Mouse (Mus musculus): ENCODE measurements at regions not wholly inside any gene's neighbourhood (a gene's known extent, or its start where the extent isn't known, plus 50 kb on each side); places are given as distances from the start of the nearest gene placed in this dataset.

DNA sequence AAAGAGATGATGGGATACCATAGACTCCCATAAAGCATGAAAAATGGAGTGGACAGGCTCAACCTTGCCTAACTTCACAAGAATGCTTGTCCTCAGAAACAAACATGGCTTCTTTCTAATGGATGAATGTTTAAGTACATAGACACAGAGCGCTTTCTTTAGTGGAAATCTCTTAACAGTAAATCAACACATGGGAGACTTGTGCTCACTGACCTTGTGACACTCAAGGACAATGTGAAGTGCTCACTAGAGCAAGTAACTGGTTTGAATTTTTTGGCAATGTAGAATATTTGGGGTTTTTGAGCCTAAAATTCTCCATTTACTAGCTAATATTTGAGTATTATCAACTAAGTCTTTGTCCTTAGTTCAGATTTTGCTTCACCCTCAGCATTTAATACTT is 88.0 kb downstream of the Tent5c start:
- H3K36me3 ChIP-seq: no peaks in the 10 kb centered on the region
- WGBS: 93% methylated on average over 1 of the region's 1 CpGs
- H3K4me3 ChIP-seq: no peak overlapping the region
- H3K4me2 ChIP-seq (replicated peaks): no peak overlapping the region
- no peaks in the 10 kb centered on the region for H3K27me3 ChIP-seq
- no peak overlapping the region for H3K9ac ChIP-seq (replicated peaks)
- H3K4me1 ChIP-seq: no peaks in the 10 kb centered on the region
- H3K27ac ChIP-seq (replicated peaks): no peak overlapping the region
- H3K9me3 ChIP-seq: no peaks in the 10 kb centered on the region
- ATAC-seq (replicated peaks): no peak

DNA sequence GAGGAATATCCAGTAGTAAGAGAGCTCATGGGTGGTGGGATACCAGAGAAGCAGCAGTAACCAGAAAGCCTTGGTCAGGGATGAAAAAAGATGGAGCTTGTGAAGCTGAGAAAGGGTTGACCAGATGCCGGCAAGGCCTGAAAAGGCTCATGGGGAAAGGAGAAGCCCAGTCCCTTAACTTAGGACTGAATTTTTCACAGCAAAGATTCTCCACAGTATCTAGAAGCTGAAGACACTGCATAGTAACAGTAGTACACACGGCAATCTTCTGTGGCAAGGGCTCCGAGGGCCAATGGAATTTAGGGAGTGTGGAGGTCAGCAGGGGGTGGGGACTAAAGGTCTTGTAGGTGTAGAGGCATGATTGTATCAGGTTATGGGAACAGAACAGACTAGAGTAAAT is 91.6 kb downstream of the Tent5c start:
- Histone ChIP-seq H3K4me3 (no peak overlapping the region), H3K27ac (replicated peaks) (no peak overlapping the region), H3K27me3 (no peaks in the 10 kb centered on the region), H3K9me3 (no peaks in the 10 kb centered on the region), H3K36me3 (no peaks in the 10 kb centered on the region), H3K9ac (replicated peaks) (no peak overlapping the region), H3K4me2 (replicated peaks) (no peak overlapping the region), H3K4me1 (no peaks in the 10 kb centered on the region)
- 88% methylated on average over 3 of the region's 3 CpGs for WGBS
- ATAC-seq (replicated peaks): no peak

DNA sequence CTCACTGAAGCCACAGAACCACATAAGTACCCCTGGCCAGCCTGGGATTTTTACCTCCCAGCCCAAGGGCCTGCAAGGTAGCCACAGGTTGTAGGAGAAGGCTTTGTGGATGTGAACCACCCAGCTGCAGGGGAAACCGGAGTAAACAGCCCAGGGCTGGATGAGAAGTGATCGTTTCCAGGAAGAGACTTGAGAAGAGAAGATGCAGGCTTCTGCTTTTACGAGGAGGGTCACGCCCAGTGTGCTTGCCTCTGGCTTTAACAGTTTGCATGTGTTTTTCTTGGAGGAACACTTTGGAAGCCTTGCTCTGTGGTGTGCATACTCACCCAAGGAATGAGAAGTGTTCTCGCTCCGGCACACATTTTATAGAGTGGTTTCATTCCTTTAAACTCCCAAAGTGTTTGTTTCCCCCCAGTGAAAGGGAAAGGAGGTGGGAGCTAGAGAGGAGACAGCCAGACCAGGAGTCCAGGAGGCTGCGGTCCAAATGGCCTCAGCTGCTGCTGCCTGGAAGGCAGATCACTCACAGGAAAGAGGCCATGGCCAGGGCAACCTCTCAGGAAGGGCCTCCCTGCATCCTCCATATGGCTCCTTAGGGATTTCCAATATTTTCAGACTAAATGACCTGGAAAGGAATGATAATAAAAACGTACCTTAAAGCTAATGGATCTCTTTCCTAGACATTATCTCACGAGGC is 94.1 kb downstream of the Tent5c start:
- ATAC-seq (replicated peaks): no peak
- Histone ChIP-seq H3K4me1 (no peaks in the 10 kb centered on the region), H3K9me3 (no peaks in the 10 kb centered on the region), H3K9ac (replicated peaks) (no peak overlapping the region), H3K27me3 (no peaks in the 10 kb centered on the region), H3K27ac (replicated peaks) (no peak overlapping the region), H3K4me2 (replicated peaks) (no peak overlapping the region), H3K4me3 (no peak overlapping the region), H3K36me3 (no peaks in the 10 kb centered on the region)
- WGBS: 83% methylated on average over 9 of the region's 9 CpGs

DNA sequence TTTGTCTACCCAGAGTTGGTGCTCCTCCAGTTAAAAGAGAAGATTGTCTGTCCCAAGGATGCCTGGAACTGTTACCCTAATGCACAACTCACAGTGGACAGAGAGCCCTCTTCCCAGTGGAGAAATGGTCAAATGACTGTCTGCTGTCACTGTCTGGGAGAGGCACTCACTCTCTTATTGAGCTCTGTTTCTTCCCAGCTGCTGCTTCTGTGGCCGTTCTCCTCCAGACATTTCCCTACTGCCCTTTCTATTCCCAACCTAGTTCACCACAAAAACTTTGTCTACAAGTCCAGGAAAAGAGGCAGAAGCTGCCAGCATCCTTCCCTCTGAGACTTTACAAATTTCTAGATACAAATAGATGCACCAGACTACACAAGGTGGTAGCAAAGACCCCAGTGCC is 95.2 kb downstream of the Tent5c start:
- ATAC-seq (replicated peaks): no peak
- Histone ChIP-seq H3K36me3 (no peaks in the 10 kb centered on the region), H3K27me3 (no peaks in the 10 kb centered on the region), H3K9me3 (no peaks in the 10 kb centered on the region), H3K4me3 (no peak overlapping the region), H3K27ac (replicated peaks) (no peak overlapping the region), H3K4me1 (no peaks in the 10 kb centered on the region), H3K4me2 (replicated peaks) (no peak overlapping the region), H3K9ac (replicated peaks) (no peak overlapping the region)
- WGBS: 83% methylated on average over 1 of the region's 1 CpGs

DNA sequence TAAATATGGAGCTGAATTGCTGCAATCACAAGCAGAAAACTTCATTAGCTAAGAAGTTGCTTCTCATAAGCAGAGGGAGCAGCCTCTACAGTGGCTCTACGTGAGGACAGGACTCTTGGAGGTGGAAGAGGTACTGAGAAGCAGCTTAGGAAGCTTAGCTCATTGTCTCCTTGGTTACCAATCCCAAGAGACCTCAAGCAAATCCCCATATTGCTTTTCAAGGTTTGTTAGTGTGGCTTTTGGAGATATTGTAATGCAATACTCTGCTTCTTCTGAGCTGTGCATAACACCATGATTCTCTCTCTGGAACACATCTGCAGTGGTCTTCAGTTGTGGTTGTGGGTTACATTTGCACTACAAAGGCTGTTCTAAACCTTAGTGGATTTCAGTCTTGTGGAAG is 106.9 kb downstream of the Tent5c start:
- ATAC-seq (replicated peaks): no peak
- Histone ChIP-seq H3K27me3 (no peaks in the 10 kb centered on the region), H3K27ac (replicated peaks) (no peak overlapping the region), H3K36me3 (no peaks in the 10 kb centered on the region), H3K9ac (replicated peaks) (no peak overlapping the region), H3K4me2 (replicated peaks) (no peak overlapping the region), H3K4me3 (no peak overlapping the region), H3K9me3 (no peaks in the 10 kb centered on the region), H3K4me1 (no peaks in the 10 kb centered on the region)
- 55% methylated on average over 1 of the region's 1 CpGs for WGBS

DNA sequence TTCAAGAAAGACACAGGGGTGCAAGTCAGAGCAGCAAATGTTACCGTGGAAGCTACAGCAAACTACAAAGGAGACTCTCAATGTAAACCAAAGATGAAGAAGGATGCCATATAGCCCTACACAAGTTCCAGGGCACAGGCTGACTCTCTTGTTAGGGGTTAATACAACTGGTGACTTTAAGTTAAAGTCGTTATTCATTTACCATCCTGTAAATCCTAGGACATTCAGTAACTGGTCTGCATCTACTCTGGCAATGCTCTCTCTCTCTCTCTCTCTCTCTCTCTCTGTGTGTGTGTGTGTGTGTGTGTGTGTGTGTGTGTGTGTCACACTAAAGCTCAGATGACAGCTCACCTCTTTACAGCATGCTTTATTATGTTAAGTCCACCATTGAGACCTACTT is 107.8 kb downstream of the Tent5c start:
- H3K4me2 ChIP-seq (replicated peaks): no peak overlapping the region
- no peak overlapping the region for H3K27ac ChIP-seq (replicated peaks)
- no peak overlapping the region for H3K4me3 ChIP-seq
- 78% methylated on average over 2 of the region's 2 CpGs for WGBS
- no peaks in the 10 kb centered on the region for H3K9me3 ChIP-seq
- no peaks in the 10 kb centered on the region for H3K4me1 ChIP-seq
- no peak overlapping the region for H3K9ac ChIP-seq (replicated peaks)
- no peaks in the 10 kb centered on the region for H3K27me3 ChIP-seq
- ATAC-seq (replicated peaks): no peak
- H3K36me3 ChIP-seq: no peaks in the 10 kb centered on the region

DNA sequence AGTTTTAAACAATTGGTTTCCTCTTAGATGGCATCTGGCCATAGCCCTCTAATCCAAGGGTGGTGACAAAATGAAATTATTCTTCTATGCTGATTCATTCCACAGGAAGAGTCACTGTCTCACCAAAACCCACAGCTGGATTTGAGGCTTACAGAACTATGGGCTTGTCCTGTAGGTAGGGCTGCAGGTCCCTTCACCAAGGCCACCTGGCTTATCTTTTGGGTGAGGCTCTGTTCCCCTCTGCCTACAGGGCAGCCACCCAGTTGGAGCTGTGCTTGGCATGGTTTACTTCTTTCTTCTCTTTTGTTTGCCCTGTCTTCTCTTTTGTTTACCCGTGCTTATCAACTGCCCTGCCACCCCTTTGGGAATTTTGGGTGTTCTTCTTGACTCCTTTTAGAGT is 113.0 kb downstream of the Tent5c start:
- WGBS: 86% methylated on average over 1 of the region's 1 CpGs
- no peak for ATAC-seq (replicated peaks)
- Histone ChIP-seq H3K9ac (replicated peaks) (no peak overlapping the region), H3K27ac (replicated peaks) (no peak overlapping the region), H3K4me3 (no peak overlapping the region), H3K9me3 (no peaks in the 10 kb centered on the region), H3K4me1 (no peaks in the 10 kb centered on the region), H3K27me3 (no peaks in the 10 kb centered on the region), H3K4me2 (replicated peaks) (no peak overlapping the region), H3K36me3 (no peaks in the 10 kb centered on the region)

DNA sequence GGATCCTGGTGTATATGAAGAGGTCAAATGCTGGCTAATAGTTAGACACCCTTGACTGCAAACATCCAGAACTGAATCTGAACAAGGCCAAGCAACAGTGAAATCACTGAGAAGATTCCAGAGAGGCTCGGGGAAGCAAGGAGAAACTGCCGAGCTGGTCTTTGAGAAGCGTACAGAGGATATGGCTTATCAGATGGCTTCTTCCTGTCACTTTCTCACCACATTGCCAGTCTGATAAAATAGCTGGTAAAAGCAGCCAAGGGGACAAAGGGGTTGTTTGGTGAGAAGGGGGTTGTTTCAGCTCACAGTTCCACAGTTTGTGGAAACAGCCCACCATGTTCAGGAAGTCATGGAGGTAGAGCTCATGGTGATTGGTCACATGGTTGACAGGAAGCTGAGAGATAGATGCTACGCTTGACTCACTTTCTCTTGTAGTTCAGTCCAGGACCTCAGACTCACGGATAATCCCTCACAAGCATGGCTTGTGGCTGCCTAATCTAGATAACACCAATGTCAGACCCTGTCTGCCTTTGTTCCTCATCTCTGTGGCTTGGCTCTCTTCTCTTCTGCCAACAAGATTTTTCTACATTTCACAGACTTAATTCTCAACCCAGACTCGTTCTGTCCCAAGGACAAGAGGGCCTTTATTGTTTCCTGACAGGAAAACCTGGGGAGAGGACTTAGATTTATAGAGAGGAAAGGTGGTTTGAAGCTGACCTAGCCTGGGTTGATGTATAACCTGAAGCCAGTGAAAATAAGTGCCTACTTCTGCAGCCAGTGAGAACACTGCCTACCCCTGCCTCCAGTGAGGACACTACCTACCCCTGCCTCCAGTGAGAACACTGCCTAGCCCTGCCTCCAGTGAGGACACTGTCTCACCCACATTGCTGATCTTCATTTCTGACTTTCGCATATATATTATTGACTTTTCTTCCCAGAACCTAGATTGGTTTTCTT is 122.0 kb downstream of the Tent5c start:
- H3K4me2 ChIP-seq (replicated peaks): no peak overlapping the region
- H3K9me3 ChIP-seq: no peaks in the 10 kb centered on the region
- no peaks in the 10 kb centered on the region for H3K36me3 ChIP-seq
- no peak overlapping the region for H3K4me3 ChIP-seq
- H3K9ac ChIP-seq (replicated peaks): no peak overlapping the region
- 85% methylated on average over 7 of the region's 7 CpGs for WGBS
- ATAC-seq (replicated peaks): no peak
- H3K27ac ChIP-seq (replicated peaks): no peak overlapping the region
- no peaks in the 10 kb centered on the region for H3K27me3 ChIP-seq
- H3K4me1 ChIP-seq: no peaks in the 10 kb centered on the region

DNA sequence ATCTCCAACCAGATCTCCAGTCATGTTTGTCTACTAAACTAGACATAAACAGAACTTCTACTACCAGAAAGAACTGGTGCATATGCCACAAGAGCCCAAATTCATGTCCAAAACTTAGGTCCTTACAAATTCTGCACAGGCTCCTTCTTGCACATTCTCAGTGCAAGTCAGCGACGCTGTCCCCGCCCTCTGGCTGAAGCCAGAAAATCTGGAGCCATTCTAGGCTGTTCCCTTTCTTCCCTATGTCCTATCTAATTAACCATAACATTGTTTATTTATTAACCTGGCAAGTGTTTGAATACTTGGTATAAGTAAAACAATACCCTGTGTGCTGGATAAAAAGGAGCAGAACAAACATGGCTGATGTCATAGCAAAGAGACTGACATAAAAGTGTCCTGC is 122.7 kb downstream of the Tent5c start:
- H3K4me3 ChIP-seq: no peak overlapping the region
- no peaks in the 10 kb centered on the region for H3K9me3 ChIP-seq
- H3K4me2 ChIP-seq (replicated peaks): no peak overlapping the region
- H3K9ac ChIP-seq (replicated peaks): no peak overlapping the region
- no peak for ATAC-seq (replicated peaks)
- no peaks in the 10 kb centered on the region for H3K36me3 ChIP-seq
- 93% methylated on average over 3 of the region's 3 CpGs for WGBS
- H3K27ac ChIP-seq (replicated peaks): no peak overlapping the region
- H3K4me1 ChIP-seq: no peaks in the 10 kb centered on the region
- H3K27me3 ChIP-seq: no peaks in the 10 kb centered on the region

DNA sequence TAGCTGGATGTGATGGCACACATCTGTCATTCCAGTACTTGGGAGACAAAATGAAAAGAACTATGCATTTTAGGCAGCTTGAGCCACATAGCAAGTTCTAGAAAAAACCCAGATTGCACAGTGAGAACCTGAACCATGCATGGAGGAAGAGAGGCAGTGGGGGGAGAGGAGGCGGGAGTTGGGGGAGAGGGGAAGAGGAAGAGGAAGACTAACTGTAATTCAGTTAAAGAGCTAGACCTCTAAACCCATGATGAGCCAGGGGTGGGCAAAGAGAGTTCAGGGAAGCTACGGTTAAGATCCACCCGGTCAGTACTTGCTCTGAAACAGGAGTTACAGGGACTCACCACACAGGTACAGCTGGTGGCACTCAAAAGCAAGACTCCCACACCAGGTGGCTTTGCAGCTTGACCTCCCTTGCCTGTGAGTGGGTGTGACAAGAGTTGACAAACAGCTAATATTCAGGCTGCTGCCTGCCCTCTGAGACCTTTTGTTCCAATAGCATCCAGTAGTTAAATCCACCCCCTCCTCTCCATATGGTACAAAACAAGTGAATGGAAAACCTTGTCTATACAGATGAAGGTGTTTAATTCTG is 123.7 kb downstream of the Tent5c start:
- Histone ChIP-seq H3K27ac (replicated peaks) (no peak overlapping the region), H3K9ac (replicated peaks) (no peak overlapping the region), H3K4me2 (replicated peaks) (no peak overlapping the region), H3K9me3 (no peaks in the 10 kb centered on the region), H3K27me3 (no peaks in the 10 kb centered on the region), H3K4me1 (no peaks in the 10 kb centered on the region), H3K36me3 (no peaks in the 10 kb centered on the region), H3K4me3 (no peak overlapping the region)
- ATAC-seq (replicated peaks): no peak
- WGBS: 89% methylated on average over 3 of the region's 3 CpGs

DNA sequence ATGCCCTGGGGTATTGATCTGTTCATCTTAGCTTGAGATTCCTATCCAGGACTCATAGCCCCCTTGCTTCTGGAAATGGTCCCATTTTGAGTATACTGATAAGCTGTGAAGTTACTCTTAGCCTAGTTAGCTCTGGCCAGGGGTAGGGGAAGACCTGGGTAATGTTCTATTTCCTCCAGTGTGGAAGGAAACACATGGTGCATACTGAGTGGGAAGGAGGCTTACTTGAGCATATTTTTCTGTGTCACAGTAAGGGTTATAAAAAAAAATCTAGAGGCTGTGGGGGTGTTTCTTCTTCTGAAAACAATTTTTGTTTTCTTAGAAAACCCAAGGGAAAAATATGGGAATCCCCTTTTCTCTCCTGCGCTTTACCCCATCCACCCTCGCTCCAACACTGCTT is 124.4 kb downstream of the Tent5c start:
- Histone ChIP-seq H3K27ac (replicated peaks) (no peak overlapping the region), H3K4me2 (replicated peaks) (no peak overlapping the region), H3K4me1 (no peaks in the 10 kb centered on the region), H3K27me3 (no peaks in the 10 kb centered on the region), H3K36me3 (no peaks in the 10 kb centered on the region), H3K9ac (replicated peaks) (no peak overlapping the region), H3K4me3 (no peak overlapping the region), H3K9me3 (no peaks in the 10 kb centered on the region)
- no peak for ATAC-seq (replicated peaks)
- 97% methylated on average over 2 of the region's 2 CpGs for WGBS

DNA sequence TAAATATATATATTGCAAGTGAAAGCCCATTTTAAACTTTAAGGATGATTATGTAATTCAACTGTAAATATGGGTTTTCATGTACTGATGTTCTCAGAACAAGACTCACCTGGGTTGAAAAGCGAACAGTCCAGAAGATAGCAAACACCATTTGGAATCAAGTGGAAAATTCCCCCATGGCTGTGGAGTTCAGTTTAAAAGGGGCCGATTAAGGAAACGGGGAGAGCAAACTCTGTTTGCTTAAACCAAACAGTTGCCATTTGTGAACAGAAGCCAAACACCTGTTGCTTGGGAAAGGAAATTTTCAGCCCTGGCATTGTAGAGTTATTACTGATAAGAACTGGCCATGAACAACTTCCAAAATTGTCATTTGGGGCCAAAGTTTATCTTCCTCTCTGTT is 126.1 kb downstream of the Tent5c start:
- H3K4me2 ChIP-seq (replicated peaks): no peak overlapping the region
- WGBS: 90% methylated on average over 3 of the region's 3 CpGs
- ATAC-seq (replicated peaks): no peak

More for the DNA sequence above, 126.1 kb downstream of the Tent5c start:
- no peak overlapping the region for H3K4me3 ChIP-seq
- H3K9ac ChIP-seq (replicated peaks): no peak overlapping the region
- H3K27me3 ChIP-seq: no peaks in the 10 kb centered on the region
- peaks cover 4% of the 10 kb centered on the region for H3K4me1 ChIP-seq
- H3K36me3 ChIP-seq: no peaks in the 10 kb centered on the region
- no peaks in the 10 kb centered on the region for H3K9me3 ChIP-seq
- H3K27ac ChIP-seq (replicated peaks): no peak overlapping the region

All from forebrain, embryonic 15.5 days (tissue).